20 mouse cellular contexts compared by ENCODE assay signal in the genomic region with DNA sequence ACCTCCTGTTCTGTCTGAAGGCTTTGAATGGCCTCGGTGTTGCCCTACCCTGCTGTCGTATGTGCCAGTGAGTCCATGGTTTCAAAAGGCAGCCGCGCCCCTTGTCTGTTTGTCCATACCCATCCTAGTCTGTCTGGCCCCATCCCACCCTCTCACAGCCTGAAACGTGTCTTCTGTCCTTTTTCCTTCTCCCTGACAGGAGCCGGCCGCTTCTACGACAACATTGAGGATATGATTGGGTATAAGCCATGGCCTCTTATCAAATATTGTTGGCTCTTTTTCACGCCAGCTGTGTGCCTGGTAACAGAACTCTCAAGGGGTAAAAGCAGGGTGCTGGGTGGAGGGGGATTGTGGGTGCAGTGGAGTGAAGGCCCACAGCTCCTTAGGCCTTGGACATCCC. TPM values are rescaled to one million over a fixed set of nuclear protein-coding genes. Genes with fewer than 3 reads are reported as not detected.
DNase-seq lines count a peak whose midpoint lies in the region; ATAC-seq and TF ChIP-seq lines count a peak whose summit lies in the region.
"Had no signal": no experiment of that assay in that cellular context is flagged by ENCODE, and none has a peak within 500 bp of the region (broad histone marks: within the 10 kb centered on the region; RNA-seq: fewer than 3 reads in every experiment).

No protein-coding gene starts in this region.

- WGBS in hindbrain, embryonic 10.5 days = 91% methylated on average over 9 of the region's 9 CpGs
- 89% methylated on average over 9 of the region's 9 CpGs for WGBS in hindbrain, embryonic 13.5 days
- WGBS in liver, postnatal 0 days (ENCODE audit: insufficient replicate concordance) = 82% methylated on average over 9 of the region's 9 CpGs

- no peak overlapping the region for H3K4me3 ChIP-seq in hindbrain, embryonic 10.5 days
- H3K4me3 ChIP-seq in hindbrain, embryonic 13.5 days = no peak overlapping the region
- H3K4me3 ChIP-seq in liver, postnatal 0 days (ENCODE audit: low read depth, low read length) = no peak overlapping the region
- H3K4me3 ChIP-seq: embryonic facial prominence, embryonic 10.5 days; forebrain, embryonic 13.5 days; heart, embryonic 13.5 days; hindbrain, embryonic 12.5 days had no signal

- DNase-seq in hindbrain, embryonic 10.5 days (ENCODE audit: low spot score) = no peak
- DNase-seq in thymus, postnatal 4 days = peak; percentile 30
- DNase-seq in thymus, postnatal 0 days (ENCODE audit: low spot score) = no peak
- DNase-seq in liver, postnatal 0 days = no peak
- no peak for DNase-seq in urinary bladder, adult 2 months (ENCODE audit: low spot score)
- DNase-seq: adrenal gland, adult 2 months; adrenal gland, postnatal 25 days; cerebellum, adult 18-20 months; cerebellum, adult 9-11 months; cerebellum, postnatal 36 days; forebrain, postnatal 0 days; gastrocnemius, postnatal 10 days; heart, postnatal 36 days had no signal

- H3K36me3 ChIP-seq in hindbrain, embryonic 10.5 days = no peaks in the 10 kb centered on the region
- H3K36me3 ChIP-seq in hindbrain, embryonic 13.5 days = no peaks in the 10 kb centered on the region
- peaks cover 7% of the 10 kb centered on the region; the same call in 1 of the 2 replicates for H3K36me3 ChIP-seq in liver, postnatal 0 days (replicated peaks; ENCODE audit: insufficient read depth, low read length)
- H3K36me3 ChIP-seq: embryonic facial prominence, embryonic 10.5 days; heart, embryonic 13.5 days; hindbrain, embryonic 12.5 days had no signal

- no peak overlapping the region for H3K9ac ChIP-seq in hindbrain, embryonic 13.5 days
- no peak overlapping the region; the same call in 1 of the 2 replicates for H3K9ac ChIP-seq in liver, postnatal 0 days (replicated peaks)
- H3K9ac ChIP-seq: forebrain, embryonic 13.5 days; forebrain, postnatal 0 days; heart, embryonic 13.5 days; hindbrain, embryonic 12.5 days had no signal

- H3K27ac ChIP-seq in hindbrain, embryonic 10.5 days = 0 out of 2 replicates have a peak overlapping the region, but pooled peaks have one; percentile 5
- H3K27ac ChIP-seq in hindbrain, embryonic 13.5 days = no peak overlapping the region
- H3K27ac ChIP-seq in liver, postnatal 0 days (ENCODE audit: low read depth) = peak overlapping the region; percentile 67
- H3K27ac ChIP-seq: embryonic facial prominence, embryonic 10.5 days; forebrain, embryonic 13.5 days; heart, embryonic 13.5 days; hindbrain, embryonic 12.5 days; hindbrain, postnatal 0 days had no signal

- no peak for TF ChIP-seq EP300 in liver, postnatal 0 days (IDR thresholded peaks at IDR 0.05; ENCODE audit: low read depth)

- peaks cover 11% of the 10 kb centered on the region for H3K27me3 ChIP-seq in hindbrain, embryonic 10.5 days (ENCODE audit: insufficient read depth, poor library complexity, severe bottlenecking)
- peaks cover 8% of the 10 kb centered on the region; the same call in 1 of the 2 replicates for H3K27me3 ChIP-seq in hindbrain, embryonic 13.5 days
- no peaks in the 10 kb centered on the region for H3K27me3 ChIP-seq in liver, postnatal 0 days (ENCODE audit: insufficient read depth, low read length)
- H3K27me3 ChIP-seq: forebrain, embryonic 13.5 days had no signal

- no peak overlapping the region for H3K4me2 ChIP-seq in hindbrain, embryonic 13.5 days
- no peak overlapping the region for H3K4me2 ChIP-seq in liver, postnatal 0 days (ENCODE audit: low read depth, low read length)
- H3K4me2 ChIP-seq: forebrain, embryonic 13.5 days; heart, embryonic 13.5 days; hindbrain, embryonic 12.5 days had no signal

- peaks cover 10% of the 10 kb centered on the region; the same call in 1 of the 2 replicates for H3K4me1 ChIP-seq in hindbrain, embryonic 10.5 days (replicated peaks)
- H3K4me1 ChIP-seq in hindbrain, embryonic 13.5 days (replicated peaks) = 0 out of 2 replicates have a peak, but pooled peaks cover 4% of the 10 kb centered on the region
- H3K4me1 ChIP-seq in liver, postnatal 0 days (ENCODE audit: insufficient read depth) = peaks cover 23% of the 10 kb centered on the region
- H3K4me1 ChIP-seq: forebrain, embryonic 13.5 days; hindbrain, embryonic 12.5 days had no signal

- no peak for ATAC-seq in hindbrain, embryonic 13.5 days (ENCODE audit: low FRiP score)
- ATAC-seq in liver, postnatal 0 days = no peak
- ATAC-seq: forebrain, embryonic 13.5 days; forebrain, postnatal 0 days; hindbrain, postnatal 0 days had no signal

- no peak for TF ChIP-seq CTCF in liver, postnatal 0 days (IDR thresholded peaks at IDR 0.05; ENCODE audit: low read depth)

- no peaks in the 10 kb centered on the region for H3K9me3 ChIP-seq in hindbrain, embryonic 10.5 days
- no peaks in the 10 kb centered on the region for H3K9me3 ChIP-seq in hindbrain, embryonic 13.5 days
- no peaks in the 10 kb centered on the region for H3K9me3 ChIP-seq in liver, postnatal 0 days (ENCODE audit: low read length)
- H3K9me3 ChIP-seq: embryonic facial prominence, embryonic 10.5 days; forebrain, embryonic 13.5 days; heart, embryonic 13.5 days; hindbrain, embryonic 12.5 days had no signal

RNA-seq across cellular contexts. Expression of a gene that starts 7.0 kb away (rescaled TPM):
- not detected in 2 replicates for polyA plus RNA-seq in hindbrain, embryonic 10.5 days (2016; fragmentation: Nextera tagmentation; extraction: Ambion mirVana)
- polyA plus RNA-seq in hindbrain, embryonic 13.5 days (2015; fragmentation: Nextera tagmentation; extraction: Ambion mirVana) = 0.27 and 0.44 TPM in 2 replicates
- 0.13 and 0.14 TPM in 2 replicates for polyA plus RNA-seq in thymus, postnatal 0 days (2015; fragmentation: Nextera tagmentation; extraction: Ambion mirVana)
- 23.6 and 25.8 TPM in 2 replicates for polyA plus RNA-seq in liver, postnatal 0 days (2015; fragmentation: Nextera tagmentation; extraction: Ambion mirVana)
- 0.12 and 0.25 TPM in 2 replicates for polyA plus RNA-seq in urinary bladder, adult 2 months (2012; rRNA removed)
- polyA plus RNA-seq: heart, embryonic 13.5 days; heart, postnatal 0 days had no signal

RNA-seq across cellular contexts. Expression of a gene that starts 35.8 kb away (rescaled TPM):
- 1.4 and 1.7 TPM in 2 replicates for polyA plus RNA-seq in hindbrain, embryonic 10.5 days (2016; fragmentation: Nextera tagmentation; extraction: Ambion mirVana)
- polyA plus RNA-seq in hindbrain, embryonic 13.5 days (2015; fragmentation: Nextera tagmentation; extraction: Ambion mirVana) = 35.8 and 36.9 TPM in 2 replicates
- polyA plus RNA-seq in thymus, postnatal 0 days (2015; fragmentation: Nextera tagmentation; extraction: Ambion mirVana) = 4.3 and 5.6 TPM in 2 replicates
- 77.9 and 84.7 TPM in 2 replicates for polyA plus RNA-seq in liver, postnatal 0 days (2015; fragmentation: Nextera tagmentation; extraction: Ambion mirVana)
- 0.40 and 1.2 TPM in 2 replicates for polyA plus RNA-seq in urinary bladder, adult 2 months (2012; rRNA removed)

Comparison
In these comparisons a context has a peak if more than half of its experiments do, and no peak if none do; other contexts are left out.
1. RNA of a gene that starts 7.0 kb away (polyA plus RNA-seq): 23.6 to 25.8 TPM in liver, postnatal 0 days; 0.27 to 0.44 TPM in hindbrain, embryonic 13.5 days, 0.12 to 0.25 TPM in urinary bladder, adult 2 months, 0.13 to 0.14 TPM in thymus, postnatal 0 days and not detected in hindbrain, embryonic 10.5 days; every median in the first group is over 10 times any median in the second.